Mouse (Mus musculus): ENCODE measurements around the gene Rdh16f1. TPM values are rescaled to one million over a fixed set of nuclear protein-coding genes. Genes with fewer than 3 reads are reported as not detected.
A peak's percentile ranks its signal among the peaks of the same experiment; 100 is the strongest.

Rdh16f1 gene
- polyA plus RNA-seq, 1 experiment = not detected

DNA sequence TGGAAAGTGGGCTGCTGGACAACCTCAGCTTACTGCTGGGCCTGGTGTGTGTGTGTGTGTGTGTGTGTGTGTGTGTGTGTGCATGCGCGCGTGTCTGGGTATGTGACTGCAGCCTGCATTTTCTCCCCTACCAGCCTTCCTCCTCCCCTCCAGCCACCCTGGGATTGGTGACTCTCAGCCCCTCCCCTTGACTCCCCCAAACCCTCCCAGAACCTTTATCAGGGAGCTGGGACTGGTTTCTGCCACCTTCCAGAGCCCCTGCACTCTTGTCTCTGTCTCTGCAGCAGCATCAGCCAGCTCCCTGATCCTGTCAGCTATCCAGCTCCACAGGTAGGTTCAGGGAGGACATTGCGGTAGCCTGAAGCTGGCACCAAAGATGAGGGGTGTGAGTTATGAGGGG is 34.5 kb upstream of the Rdh16f1 start:
- Histone ChIP-seq H3K9ac (ENCODE audit: low read depth, poor library complexity, severe bottlenecking) (no peak overlapping the region), H3K27me3 (ENCODE audit: control insufficient read depth, insufficient read depth, low read length, poor library complexity, severe bottlenecking) (no peaks in the 10 kb centered on the region), H3K4me1 (ENCODE audit: control insufficient read depth, insufficient read depth, low read length) (peaks cover 2% of the 10 kb centered on the region), H3K36me3 (ENCODE audit: control insufficient read depth, insufficient read depth, low read length, poor library complexity, severe bottlenecking) (no peaks in the 10 kb centered on the region), H3K9me3 (replicated peaks; ENCODE audit: control insufficient read depth, insufficient read depth, low read length, poor library complexity, severe bottlenecking) (no peaks in the 10 kb centered on the region), H3K4me3 (ENCODE audit: low read depth, low read length) (no peak overlapping the region), H3K27ac (ENCODE audit: insufficient read depth, low read length) (no peak overlapping the region)
- no peak for TF ChIP-seq EP300 (IDR thresholded peaks at IDR 0.05; ENCODE audit: insufficient read depth, low read depth, low read length)
- TF ChIP-seq CTCF (IDR thresholded peaks at IDR 0.05; ENCODE audit: low read depth, low read length) = no peak
- TF ChIP-seq POLR2A (IDR thresholded peaks at IDR 0.05; ENCODE audit: insufficient read depth, low read length) = no peak

- TF ChIP-seq POLR2A (IDR thresholded peaks at IDR 0.05; ENCODE audit: insufficient read depth, low read length) (no peak), CTCF (IDR thresholded peaks at IDR 0.05; ENCODE audit: low read depth, low read length) (no peak), EP300 (IDR thresholded peaks at IDR 0.05; ENCODE audit: insufficient read depth, low read depth, low read length) (no peak)
- no peaks in the 10 kb centered on the region for H3K27me3 ChIP-seq (ENCODE audit: control insufficient read depth, insufficient read depth, low read length, poor library complexity, severe bottlenecking)
- no peaks in the 10 kb centered on the region for H3K36me3 ChIP-seq (ENCODE audit: control insufficient read depth, insufficient read depth, low read length, poor library complexity, severe bottlenecking)
- no peak overlapping the region for H3K27ac ChIP-seq (ENCODE audit: insufficient read depth, low read length)
- H3K9ac ChIP-seq (ENCODE audit: low read depth, poor library complexity, severe bottlenecking) = no peak overlapping the region
- H3K4me3 ChIP-seq (ENCODE audit: low read depth, low read length) = no peak overlapping the region
- peaks cover under 1% of the 10 kb centered on the region for H3K4me1 ChIP-seq (ENCODE audit: control insufficient read depth, insufficient read depth, low read length)
- no peaks in the 10 kb centered on the region for H3K9me3 ChIP-seq (replicated peaks; ENCODE audit: control insufficient read depth, insufficient read depth, low read length, poor library complexity, severe bottlenecking)
Observed at GRCm38 (mm10) chr10:127728437-127728836, 31.1 kb upstream of the Rdh16f1 start.

- Histone ChIP-seq H3K9ac (ENCODE audit: low read depth, poor library complexity, severe bottlenecking) (no peak overlapping the region), H3K36me3 (ENCODE audit: control insufficient read depth, insufficient read depth, low read length, poor library complexity, severe bottlenecking) (no peaks in the 10 kb centered on the region), H3K4me3 (ENCODE audit: low read depth, low read length) (no peak overlapping the region), H3K27ac (ENCODE audit: insufficient read depth, low read length) (no peak overlapping the region), H3K4me1 (ENCODE audit: control insufficient read depth, insufficient read depth, low read length) (peaks cover 7% of the 10 kb centered on the region), H3K27me3 (ENCODE audit: control insufficient read depth, insufficient read depth, low read length, poor library complexity, severe bottlenecking) (no peaks in the 10 kb centered on the region), H3K9me3 (replicated peaks; ENCODE audit: control insufficient read depth, insufficient read depth, low read length, poor library complexity, severe bottlenecking) (no peaks in the 10 kb centered on the region)
- TF ChIP-seq EP300 (IDR thresholded peaks at IDR 0.05; ENCODE audit: insufficient read depth, low read depth, low read length) (no peak), CTCF (IDR thresholded peaks at IDR 0.05; ENCODE audit: low read depth, low read length) (no peak), POLR2A (IDR thresholded peaks at IDR 0.05; ENCODE audit: insufficient read depth, low read length) (no peak)
Observed at GRCm38 (mm10) chr10:127730285-127730932, 29.2 kb upstream of the Rdh16f1 start.

DNA sequence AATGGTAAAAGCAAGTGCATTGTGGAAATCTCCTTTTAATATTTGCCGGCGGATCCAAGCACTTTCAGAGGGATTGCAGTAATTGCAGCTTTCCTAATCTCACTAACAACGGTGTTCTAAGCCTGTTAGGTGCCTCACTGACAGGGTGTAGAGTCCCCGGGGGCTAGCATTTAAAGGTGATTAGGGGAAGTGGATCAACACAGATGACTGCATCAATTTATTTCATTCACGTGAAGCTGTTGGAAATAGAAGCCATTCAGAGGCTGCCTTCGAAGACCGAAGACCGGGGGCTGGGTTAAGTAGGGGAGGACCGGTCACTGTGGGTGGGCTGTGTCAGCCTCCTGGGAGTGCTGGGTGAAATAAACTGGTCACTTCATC is 28.7 kb upstream of the Rdh16f1 start:
- H3K9me3 ChIP-seq (replicated peaks; ENCODE audit: control insufficient read depth, insufficient read depth, low read length, poor library complexity, severe bottlenecking) = no peaks in the 10 kb centered on the region
- TF ChIP-seq CTCF (IDR thresholded peaks at IDR 0.05; ENCODE audit: low read depth, low read length) = no peak
- no peak for TF ChIP-seq POLR2A (IDR thresholded peaks at IDR 0.05; ENCODE audit: insufficient read depth, low read length)
- no peak for TF ChIP-seq EP300 (IDR thresholded peaks at IDR 0.05; ENCODE audit: insufficient read depth, low read depth, low read length)
- peaks cover 7% of the 10 kb centered on the region for H3K4me1 ChIP-seq (ENCODE audit: control insufficient read depth, insufficient read depth, low read length)
- H3K9ac ChIP-seq (ENCODE audit: low read depth, poor library complexity, severe bottlenecking) = no peak overlapping the region
- H3K36me3 ChIP-seq (ENCODE audit: control insufficient read depth, insufficient read depth, low read length, poor library complexity, severe bottlenecking) = no peaks in the 10 kb centered on the region
- H3K27me3 ChIP-seq (ENCODE audit: control insufficient read depth, insufficient read depth, low read length, poor library complexity, severe bottlenecking) = no peaks in the 10 kb centered on the region
- H3K4me3 ChIP-seq (ENCODE audit: low read depth, low read length) = no peak overlapping the region
- H3K27ac ChIP-seq (ENCODE audit: insufficient read depth, low read length) = no peak overlapping the region

DNA sequence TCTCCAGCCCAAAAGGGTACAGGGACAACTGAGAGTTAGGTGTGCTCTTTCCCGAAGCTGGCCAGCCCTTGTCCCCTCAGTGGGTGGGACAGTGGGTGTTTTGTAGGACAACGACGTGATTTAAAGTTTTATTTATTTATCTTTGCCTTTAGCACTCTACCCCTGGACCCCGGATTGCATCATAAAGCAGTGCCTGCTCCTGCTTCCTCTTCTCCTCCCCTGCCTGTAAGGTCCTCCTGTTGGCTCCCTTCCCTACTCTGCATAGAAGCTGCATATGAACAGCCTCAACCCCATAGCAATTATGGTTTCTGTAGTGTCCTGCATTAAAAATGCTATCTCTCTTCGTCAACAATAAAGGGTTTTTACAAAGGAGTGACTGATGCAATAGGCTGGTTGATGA is 28.2 kb upstream of the Rdh16f1 start:
- Histone ChIP-seq H3K9ac (ENCODE audit: low read depth, poor library complexity, severe bottlenecking) (no peak overlapping the region), H3K27ac (ENCODE audit: insufficient read depth, low read length) (no peak overlapping the region), H3K36me3 (ENCODE audit: control insufficient read depth, insufficient read depth, low read length, poor library complexity, severe bottlenecking) (no peaks in the 10 kb centered on the region), H3K27me3 (ENCODE audit: control insufficient read depth, insufficient read depth, low read length, poor library complexity, severe bottlenecking) (no peaks in the 10 kb centered on the region), H3K4me1 (ENCODE audit: control insufficient read depth, insufficient read depth, low read length) (peaks cover 7% of the 10 kb centered on the region), H3K4me3 (ENCODE audit: low read depth, low read length) (no peak overlapping the region), H3K9me3 (replicated peaks; ENCODE audit: control insufficient read depth, insufficient read depth, low read length, poor library complexity, severe bottlenecking) (no peaks in the 10 kb centered on the region)
- no peak for TF ChIP-seq CTCF (IDR thresholded peaks at IDR 0.05; ENCODE audit: low read depth, low read length)
- no peak for TF ChIP-seq EP300 (IDR thresholded peaks at IDR 0.05; ENCODE audit: insufficient read depth, low read depth, low read length)
- TF ChIP-seq POLR2A (IDR thresholded peaks at IDR 0.05; ENCODE audit: insufficient read depth, low read length) = no peak

GRCm38 (mm10) chr10:127734434-127734833 is 25.2 kb upstream of the Rdh16f1 start:
- no peak overlapping the region for H3K4me3 ChIP-seq (ENCODE audit: low read depth, low read length)
- H3K9me3 ChIP-seq (replicated peaks; ENCODE audit: control insufficient read depth, insufficient read depth, low read length, poor library complexity, severe bottlenecking) = no peaks in the 10 kb centered on the region
- no peaks in the 10 kb centered on the region for H3K27me3 ChIP-seq (ENCODE audit: control insufficient read depth, insufficient read depth, low read length, poor library complexity, severe bottlenecking)
- H3K36me3 ChIP-seq (ENCODE audit: control insufficient read depth, insufficient read depth, low read length, poor library complexity, severe bottlenecking) = no peaks in the 10 kb centered on the region
- TF ChIP-seq POLR2A (IDR thresholded peaks at IDR 0.05; ENCODE audit: insufficient read depth, low read length) = no peak
- TF ChIP-seq EP300 (IDR thresholded peaks at IDR 0.05; ENCODE audit: insufficient read depth, low read depth, low read length) = no peak
- peak; percentile 42 for TF ChIP-seq CTCF (IDR thresholded peaks at IDR 0.05; ENCODE audit: low read depth, low read length)
- peaks cover 7% of the 10 kb centered on the region for H3K4me1 ChIP-seq (ENCODE audit: control insufficient read depth, insufficient read depth, low read length)
- H3K9ac ChIP-seq (ENCODE audit: low read depth, poor library complexity, severe bottlenecking) = no peak overlapping the region
- no peak overlapping the region for H3K27ac ChIP-seq (ENCODE audit: insufficient read depth, low read length)
